Mouse (Mus musculus): ENCODE results near the gene Uba1y. TPM values are rescaled to one million over a fixed set of nuclear protein-coding genes. Genes with fewer than 3 reads are reported as not detected.
"Not testable (repeated sequence)": the region's sequence is repeated elsewhere in the genome, so short reads cannot be mapped to it uniquely, and the experiment has no call there.

Gene Uba1y
- total RNA-seq (2021) = not detected
- long read RNA-seq, experiment 1 = 0 reads
- long read RNA-seq, experiment 2 = 0 reads

DNA sequence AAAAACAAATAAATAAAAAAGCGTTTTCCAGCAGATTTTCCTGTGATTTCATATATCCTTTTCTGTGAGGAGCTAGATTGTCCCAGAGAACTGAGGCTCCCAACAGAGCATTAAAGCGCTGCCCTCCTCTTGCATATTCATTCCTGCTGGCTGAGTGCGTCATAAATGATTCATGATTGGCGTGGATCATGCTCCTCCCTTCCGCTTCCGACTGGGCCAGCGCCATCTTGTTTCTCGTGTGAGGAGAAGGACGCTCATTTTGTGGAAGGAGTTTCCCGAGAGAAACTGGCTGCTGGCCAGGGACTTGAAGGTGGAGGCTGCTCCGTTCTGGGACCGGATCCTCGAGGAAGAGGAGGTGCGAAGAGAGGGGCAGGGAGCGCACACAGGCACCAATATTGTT, at the start of gene Uba1y:
Gene Uba1y (plus strand): TSS at position 254 of the 400 bp plus-strand sequence.
- DNase-seq = no peak
- intact Hi-C loops (cut with DNase I; ENCODE audit: low total_unique reads) = no loop called here

GRCm38 (mm10) chrY:797309-797708, 21.1 kb upstream of the Uba1y start, which contains the start of gene Zfy1:
Gene Zfy1, minus strand, starts transcription at chrY:797409.
- intact Hi-C loops (cut with DNase I; ENCODE audit: low total_unique reads) = not testable (repeated sequence)

DNA sequence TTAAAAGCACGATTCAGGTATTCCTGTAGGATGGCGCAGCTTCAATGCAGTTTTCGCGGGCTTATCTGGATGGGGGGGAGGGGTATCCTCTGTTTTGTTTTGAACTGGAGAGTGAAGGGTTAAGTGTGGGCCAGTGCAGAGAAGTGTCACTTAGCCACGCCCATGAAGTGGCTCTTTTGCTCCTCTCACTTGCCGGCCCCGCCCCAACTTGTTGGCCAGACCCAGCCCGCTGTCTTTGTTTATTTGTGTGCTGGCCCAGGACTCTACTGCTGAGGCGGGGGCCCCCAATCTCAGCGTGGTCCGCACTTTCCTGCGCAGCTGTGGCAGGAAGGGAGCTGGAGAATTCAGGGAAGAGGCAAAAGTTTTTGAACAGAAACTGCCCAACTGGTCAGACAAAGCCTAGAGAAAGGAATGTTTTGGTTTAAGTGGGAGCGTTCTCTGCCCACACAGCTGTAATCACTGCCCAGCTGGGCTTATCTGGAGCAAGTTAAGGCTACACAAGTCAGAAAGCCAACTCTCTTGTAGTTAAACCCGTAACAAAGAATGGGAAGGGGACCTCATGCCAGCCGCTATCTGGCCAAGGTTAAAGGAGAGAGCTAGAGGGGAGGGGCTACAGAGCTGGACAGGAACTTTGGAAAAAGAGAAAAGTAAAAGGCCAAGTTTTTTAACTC, 9.3 kb upstream of the Uba1y start:
- intact Hi-C loops (cut with DNase I; ENCODE audit: low total_unique reads) = no loop called here
- DNase-seq = no peak

More at GRCm38 (mm10) chrY:797309-797708, 21.1 kb upstream of the Uba1y start, which contains the start of gene Zfy1:
- not testable (repeated sequence) for DNase-seq

GRCm38 (mm10) chrY:872404-872803, 54.0 kb downstream of the Uba1y start:
- intact Hi-C loops (cut with DNase I; ENCODE audit: low total_unique reads) = no loop called here
- no peak for DNase-seq

GRCm38 (mm10) chrY:872855-873549, 54.6 kb downstream of the Uba1y start:
- no peak for DNase-seq
- intact Hi-C loops (cut with DNase I; ENCODE audit: low total_unique reads) = no loop called here

Other genes with a start within 250 kb of the Uba1y start
- not detected for gene Zfy1, start 21.2 kb upstream of the Uba1y start, total RNA-seq (2021)
- gene Kdm5d, start 79.1 kb downstream of the Uba1y start, total RNA-seq (2021) = 1 to 10 TPM in 1 of 2 experiments, not detected in 1; 8.9 TPM
- gene Eif2s3y, start 191.9 kb downstream of the Uba1y start, total RNA-seq (2021) = 10 to 100 TPM in 1 of 2 experiments, not detected in 1; 47.3 TPM